Mouse (Mus musculus) myocyte (in vitro differentiated cells): ENCODE data around the gene Mb21d2.

Source experiments
- CEBPB ChIP-seq: IDR thresholded peaks from 2 replicates; pipeline ENCODE4 v1.6.1; 2011; ENCODE audit warnings: mild to moderate bottlenecking, moderate library complexity; ENCODE audit not compliant: poor library complexity, insufficient read depth, severe bottlenecking
- MAX ChIP-seq: IDR thresholded peaks from one replicate; pipeline ENCODE4 v1.6.1; 2011; ENCODE audit warnings: low read depth, mild to moderate bottlenecking, control low read depth
- POLR2A ChIP-seq: IDR thresholded peaks from one replicate; pipeline ENCODE4 v1.6.1; 2011; ENCODE audit warnings: low read depth, mild to moderate bottlenecking, control low read depth, moderate library complexity; ENCODE audit not compliant: insufficient read length
- TCF12 ChIP-seq: IDR thresholded peaks from one replicate; pipeline ENCODE4 v1.6.1; 2011; ENCODE audit warnings: mild to moderate bottlenecking, control low read depth; ENCODE audit not compliant: poor library complexity, insufficient read depth, severe bottlenecking

DNA sequence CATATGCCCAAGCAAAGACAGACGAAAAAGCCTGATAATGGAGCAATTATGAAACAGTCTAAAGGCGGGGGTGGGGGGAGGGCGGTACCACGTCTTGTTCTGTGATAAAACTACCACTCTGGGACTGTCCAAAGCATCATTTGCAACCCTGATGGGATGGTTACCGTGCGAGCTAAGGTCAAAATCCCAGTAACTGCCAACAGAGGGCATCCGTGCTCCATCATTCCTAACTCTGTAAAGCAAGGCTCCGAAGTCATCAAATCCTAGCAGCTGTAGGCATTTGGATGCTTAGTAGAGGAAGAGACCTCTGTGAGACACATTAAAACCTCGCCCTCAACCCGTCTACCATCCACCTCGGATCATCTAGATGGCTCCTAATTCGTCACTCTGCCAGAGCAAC lies 91.5 kb downstream of the Mb21d2 start:
- TF ChIP-seq MAX (no peak), CEBPB (no peak), POLR2A (no peak), TCF12 (no peak)
